Mouse (Mus musculus) hindbrain, embryonic 15.5 days (tissue): ENCODE results near the gene Onecut1. TPM values are rescaled to one million over a fixed set of nuclear protein-coding genes. Genes with fewer than 3 reads are reported as not detected.

Experiments used
- ATAC-seq: fragments of 200-750 bp; cut with Nextera tagmentation; 2 replicates; pipeline ENCODE4 v1.8.0; 2017; ENCODE audit warnings: low read depth, moderate number of reproducible peaks, moderate TSS enrichment; ENCODE audit not compliant: low FRiP score
- H3K27ac ChIP-seq: fragments of 300-500 bp; sonication (generic); replicated peaks from 2 replicates; pipeline ENCODE4 v1.5.1; 2015; ENCODE audit warnings: mild to moderate bottlenecking, inconsistent platforms
- H3K27me3 ChIP-seq: fragments of 300-500 bp; sonication (generic); 2 replicates; pipeline ENCODE4 v1.6.1; 2015; ENCODE audit warnings: control low read depth, inconsistent platforms
- H3K36me3 ChIP-seq: fragments of 300-500 bp; sonication (generic); 2 replicates; pipeline ENCODE4 v1.6.1; 2015; ENCODE audit warnings: control low read depth, inconsistent platforms
- H3K4me1 ChIP-seq: fragments of 300-500 bp; sonication (generic); replicated peaks from 2 replicates; pipeline ENCODE4 v1.6.1; 2015; ENCODE audit warnings: control low read depth, inconsistent platforms
- H3K4me2 ChIP-seq: fragments of 300-500 bp; sonication (generic); 2 replicates; pipeline ENCODE4 v1.6.1; 2015; ENCODE audit warnings: moderate library complexity, mild to moderate bottlenecking, inconsistent platforms
- H3K4me3 ChIP-seq: fragments of 300-500 bp; sonication (generic); 2 replicates; pipeline ENCODE4 v1.5.1; 2015; ENCODE audit warnings: mild to moderate bottlenecking, inconsistent platforms
- H3K9ac ChIP-seq: fragments of 300-500 bp; sonication (generic); 2 replicates; pipeline ENCODE4 v1.6.1; 2015; ENCODE audit warnings: inconsistent platforms
- H3K9me3 ChIP-seq: fragments of 300-500 bp; sonication (generic); 2 replicates; pipeline ENCODE4 v1.6.1; 2016; ENCODE audit warnings: control low read depth, inconsistent platforms
- WGBS: fragments of 180-500 bp; shearing (Covaris S2); methylation state at CpG from one replicate; pipeline ENCODE4 v1.1.7; 2015; 5-methylcytosine and 5-hydroxymethylcytosine counted together
- polyA plus RNA-seq: library from polyadenylated mRNA; unstranded; fragments of >200 nt; fragmentation: Nextera tagmentation; extraction: Ambion mirVana; gene quantifications from 2 replicates; pipeline ENCODE4 v1.2.1, GENCODE M21; 2015

The Onecut1 gene
- polyA plus RNA-seq, 1 experiment from 2014 or later, result 4.2 TPM

- Histone ChIP-seq H3K36me3 (no peaks in the 10 kb centered on the region), H3K9ac (no peak overlapping the region), H3K4me2 (no peak overlapping the region), H3K9me3 (no peaks in the 10 kb centered on the region), H3K27me3 (no peaks in the 10 kb centered on the region), H3K4me1 (no peaks in the 10 kb centered on the region), H3K27ac (no peak overlapping the region), H3K4me3 (no peak overlapping the region)
- no peak for ATAC-seq
- WGBS, result 98% methylated on average over 2 of the region's 2 CpGs
Measured at GRCm38 (mm10) chr9:74900141-74900540, 38.4 kb downstream of the Onecut1 start.

- no peaks in the 10 kb centered on the region for H3K4me1 ChIP-seq
- no peaks in the 10 kb centered on the region for H3K27me3 ChIP-seq
- no peak overlapping the region for H3K4me2 ChIP-seq
- H3K9me3 ChIP-seq, result no peaks in the 10 kb centered on the region
- H3K27ac ChIP-seq, result no peak overlapping the region
- 20% methylated on average over 7 of the region's 7 CpGs for WGBS
- ATAC-seq, result peak; percentile 70
- H3K4me3 ChIP-seq, result no peak overlapping the region
- H3K36me3 ChIP-seq, result no peaks in the 10 kb centered on the region
- no peak overlapping the region for H3K9ac ChIP-seq
Measured at GRCm38 (mm10) chr9:74904866-74905508, 43.3 kb downstream of the Onecut1 start.

DNA sequence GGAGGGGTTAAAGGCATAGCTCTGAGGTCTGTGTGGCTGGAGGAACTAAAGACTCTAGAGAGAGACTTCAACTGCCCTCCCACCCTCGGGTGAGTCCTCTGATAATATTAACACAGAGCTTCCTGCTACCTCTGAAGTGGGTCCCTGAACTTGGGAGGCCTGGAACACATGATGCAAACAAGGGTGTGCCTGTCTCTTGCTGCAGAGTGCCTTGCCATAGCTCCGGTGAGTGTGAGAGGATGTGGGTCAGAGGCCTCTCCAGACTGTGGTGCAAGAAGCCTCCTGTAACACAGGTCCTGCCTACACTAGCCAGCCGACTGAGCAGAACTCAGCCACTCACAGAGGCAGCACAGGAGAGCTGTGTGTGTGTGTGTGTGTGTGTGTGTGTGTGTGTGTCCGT is 45.2 kb downstream of the Onecut1 start:
- ATAC-seq, result no peak

DNA sequence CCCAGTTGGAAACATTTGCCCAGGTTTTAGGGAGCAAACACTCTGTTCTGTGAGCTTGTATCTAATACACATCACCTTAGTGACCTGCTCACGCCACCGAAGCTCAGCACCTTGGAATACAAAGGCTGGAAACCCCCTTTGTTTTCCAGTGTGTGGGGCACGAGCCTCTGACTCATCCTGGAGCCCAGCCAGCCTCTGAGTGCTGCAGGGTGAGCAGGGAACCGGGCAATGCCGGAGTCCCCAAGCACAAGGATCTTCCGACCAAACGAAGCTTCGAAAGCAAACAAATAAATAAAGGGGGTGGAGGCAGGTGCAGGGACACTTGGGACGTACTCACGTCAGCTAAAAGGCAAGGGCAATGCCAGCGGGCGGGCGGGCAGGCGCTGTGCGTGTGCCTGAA is 47.5 kb downstream of the Onecut1 start:
- no peak for ATAC-seq

More for the DNA sequence above, 45.2 kb downstream of the Onecut1 start:
- H3K9ac ChIP-seq, result no peak overlapping the region
- H3K4me2 ChIP-seq, result no peak overlapping the region
- no peak overlapping the region for H3K27ac ChIP-seq
- H3K4me3 ChIP-seq, result no peak overlapping the region
- H3K9me3 ChIP-seq, result no peaks in the 10 kb centered on the region
- WGBS, result 67% methylated on average over 4 of the region's 4 CpGs
- H3K36me3 ChIP-seq, result no peaks in the 10 kb centered on the region
- H3K27me3 ChIP-seq, result no peaks in the 10 kb centered on the region
- H3K4me1 ChIP-seq, result no peaks in the 10 kb centered on the region

DNA sequence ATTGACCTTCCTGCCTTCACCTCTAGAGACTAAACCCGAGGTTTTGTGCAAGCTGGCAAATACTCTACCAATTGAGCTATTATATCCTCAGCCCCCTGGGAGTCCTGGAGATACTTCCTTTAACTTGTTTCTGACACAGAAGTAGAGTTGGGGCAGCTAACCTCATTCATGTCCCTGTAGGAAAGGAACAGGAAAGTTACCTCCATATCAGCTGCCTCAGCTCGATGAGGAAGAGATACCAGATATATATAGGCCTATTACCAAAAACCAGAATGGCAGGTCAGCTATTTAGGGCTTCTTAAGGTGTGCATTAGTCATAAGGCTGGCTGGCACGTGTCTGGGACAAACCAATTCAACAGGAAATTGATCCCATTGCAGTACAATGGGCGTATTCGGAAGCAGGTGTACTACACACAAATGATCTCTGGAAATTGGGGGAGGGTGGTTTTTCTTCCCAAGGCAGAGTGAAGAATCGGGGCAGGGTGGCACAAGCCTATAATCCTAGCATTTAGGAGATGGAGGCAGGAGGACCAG is 48.6 kb downstream of the Onecut1 start:
- no peak for ATAC-seq
- no peaks in the 10 kb centered on the region for H3K36me3 ChIP-seq
- WGBS, result 86% methylated on average over 6 of the region's 6 CpGs
- H3K4me3 ChIP-seq, result no peak overlapping the region
- H3K4me2 ChIP-seq, result no peak overlapping the region
- H3K9me3 ChIP-seq, result no peaks in the 10 kb centered on the region
- no peaks in the 10 kb centered on the region for H3K27me3 ChIP-seq
- H3K27ac ChIP-seq, result no peak overlapping the region
- H3K9ac ChIP-seq, result no peak overlapping the region
- no peaks in the 10 kb centered on the region for H3K4me1 ChIP-seq

More for the DNA sequence above, 47.5 kb downstream of the Onecut1 start:
- no peak overlapping the region for H3K27ac ChIP-seq
- no peaks in the 10 kb centered on the region for H3K36me3 ChIP-seq
- 64% methylated on average over 15 of the region's 15 CpGs for WGBS
- no peak overlapping the region for H3K4me2 ChIP-seq
- H3K4me1 ChIP-seq, result no peaks in the 10 kb centered on the region
- no peak overlapping the region for H3K4me3 ChIP-seq
- H3K9ac ChIP-seq, result no peak overlapping the region
- H3K9me3 ChIP-seq, result no peaks in the 10 kb centered on the region
- no peaks in the 10 kb centered on the region for H3K27me3 ChIP-seq

- no peak for ATAC-seq
- WGBS, result 82% methylated on average over 4 of the region's 4 CpGs
- Histone ChIP-seq H3K36me3 (no peaks in the 10 kb centered on the region), H3K27ac (no peak overlapping the region), H3K9me3 (no peaks in the 10 kb centered on the region), H3K4me3 (no peak overlapping the region), H3K27me3 (no peaks in the 10 kb centered on the region), H3K4me1 (no peaks in the 10 kb centered on the region), H3K4me2 (no peak overlapping the region), H3K9ac (no peak overlapping the region)
Measured at GRCm38 (mm10) chr9:74911430-74911829, 49.7 kb downstream of the Onecut1 start.

DNA sequence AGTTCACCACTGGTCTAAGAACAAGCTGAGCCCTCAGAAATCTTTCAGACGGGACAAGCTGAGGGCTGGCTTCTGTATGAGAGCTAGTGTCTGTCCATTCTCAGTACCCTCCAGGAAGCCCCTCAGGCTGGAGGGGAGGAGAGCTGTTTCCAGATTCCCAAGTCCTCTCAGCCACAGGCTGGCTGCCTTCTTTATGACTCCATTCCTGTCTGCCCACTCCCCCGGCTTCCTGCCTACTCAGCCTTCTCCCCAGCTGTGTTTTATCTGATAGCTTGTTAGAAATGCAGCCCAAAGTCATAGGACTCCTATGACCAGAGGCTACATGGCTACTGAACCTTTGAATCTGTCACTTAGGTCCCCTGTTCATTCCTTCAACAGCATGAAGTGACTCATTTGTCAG is 50.2 kb downstream of the Onecut1 start:
- Histone ChIP-seq H3K4me2 (no peak overlapping the region), H3K9me3 (no peaks in the 10 kb centered on the region), H3K9ac (no peak overlapping the region), H3K27me3 (no peaks in the 10 kb centered on the region), H3K27ac (no peak overlapping the region), H3K4me1 (no peaks in the 10 kb centered on the region), H3K4me3 (no peak overlapping the region), H3K36me3 (no peaks in the 10 kb centered on the region)
- ATAC-seq, result no peak
- WGBS, result 53% methylated on average over 2 of the region's 2 CpGs

DNA sequence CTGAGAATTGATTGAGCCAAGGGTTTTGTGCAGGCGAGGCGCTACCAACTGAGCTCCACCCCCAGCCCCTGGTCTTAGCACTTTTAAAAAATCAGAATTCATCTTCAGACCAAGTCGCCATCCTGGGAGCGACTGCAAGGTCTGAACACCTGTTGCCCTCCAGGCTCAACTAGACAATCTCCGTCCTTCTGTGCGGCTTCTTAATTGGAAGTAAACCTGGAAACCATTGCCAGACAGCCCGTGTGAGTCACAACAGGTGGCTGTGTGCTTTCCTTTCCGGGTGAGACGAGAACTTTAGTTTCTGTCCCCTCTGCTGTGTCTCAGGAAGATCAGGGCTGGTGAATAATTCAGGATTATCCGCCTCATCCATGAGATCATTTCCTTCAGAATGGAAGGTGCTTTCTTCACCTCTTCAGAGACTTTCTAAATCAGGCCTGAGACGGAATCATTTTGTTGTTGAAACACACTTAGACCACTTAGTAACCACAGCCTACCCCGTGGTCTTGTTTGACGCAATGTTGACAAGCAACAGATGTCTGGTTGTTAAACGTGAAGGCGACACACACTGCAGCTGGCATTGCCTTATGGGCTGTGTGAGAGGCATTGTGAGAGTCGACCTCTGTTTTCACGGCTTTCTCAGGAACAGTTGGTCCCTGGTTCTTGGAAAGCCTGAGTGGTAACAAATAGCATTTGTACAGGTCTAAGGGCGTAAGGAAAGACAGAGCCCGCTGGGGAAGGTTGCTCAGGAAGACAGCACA is 51.1 kb downstream of the Onecut1 start:
- Histone ChIP-seq H3K27me3 (no peaks in the 10 kb centered on the region), H3K27ac (no peak overlapping the region), H3K4me1 (no peaks in the 10 kb centered on the region), H3K9me3 (no peaks in the 10 kb centered on the region), H3K9ac (no peak overlapping the region), H3K36me3 (no peaks in the 10 kb centered on the region), H3K4me3 (no peak overlapping the region), H3K4me2 (no peak overlapping the region)
- WGBS, result 64% methylated on average over 19 of the region's 19 CpGs
- no peak for ATAC-seq

DNA sequence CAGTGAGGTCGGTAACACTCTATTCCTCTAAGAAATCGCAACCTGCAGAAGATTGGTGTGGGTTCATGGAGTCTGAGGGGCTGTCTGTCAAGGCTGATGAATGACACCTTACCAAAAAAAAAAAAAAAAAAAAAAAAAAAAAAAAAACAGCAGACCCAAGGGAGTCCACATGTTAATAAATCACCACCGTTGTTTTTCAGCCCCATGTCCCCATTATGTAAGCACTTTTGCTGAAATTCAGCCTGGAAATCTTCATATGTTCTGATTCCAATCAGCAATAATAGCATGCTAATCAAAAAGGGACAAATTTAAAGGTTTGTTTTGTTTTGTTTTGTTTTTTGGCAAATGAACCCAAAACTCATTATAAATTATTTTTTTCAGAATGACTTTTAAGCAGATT is 53.9 kb downstream of the Onecut1 start:
- WGBS, result 82% methylated on average over 3 of the region's 3 CpGs
- H3K4me2 ChIP-seq, result no peak overlapping the region
- no peak overlapping the region for H3K4me3 ChIP-seq
- H3K9ac ChIP-seq, result no peak overlapping the region
- no peak for ATAC-seq
- no peak overlapping the region for H3K27ac ChIP-seq
- no peaks in the 10 kb centered on the region for H3K4me1 ChIP-seq
- no peaks in the 10 kb centered on the region for H3K36me3 ChIP-seq
- no peaks in the 10 kb centered on the region for H3K27me3 ChIP-seq
- H3K9me3 ChIP-seq, result no peaks in the 10 kb centered on the region

DNA sequence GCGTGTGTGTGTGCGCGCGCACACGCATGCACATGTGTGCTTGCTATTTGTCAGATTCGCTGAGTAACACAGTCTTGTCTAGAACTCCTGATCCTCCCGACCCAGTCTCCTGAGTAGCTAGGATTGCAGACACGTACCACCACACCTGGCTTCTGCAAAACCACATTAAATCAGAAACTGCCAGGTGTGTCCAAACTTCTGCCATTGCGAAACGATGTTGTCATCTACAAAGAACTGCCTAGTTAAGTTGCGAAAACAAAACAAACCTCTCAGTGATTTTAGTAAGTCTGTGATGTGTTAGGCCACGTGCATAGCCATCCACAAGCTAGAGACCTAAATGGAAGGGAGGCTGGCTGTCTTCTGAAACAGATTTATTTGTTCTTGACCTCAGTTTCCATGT is 58.7 kb downstream of the Onecut1 start:
- no peaks in the 10 kb centered on the region for H3K9me3 ChIP-seq
- no peaks in the 10 kb centered on the region for H3K36me3 ChIP-seq
- H3K27me3 ChIP-seq, result no peaks in the 10 kb centered on the region
- H3K4me3 ChIP-seq, result no peak overlapping the region
- peaks cover 9% of the 10 kb centered on the region for H3K4me1 ChIP-seq
- H3K4me2 ChIP-seq, result no peak overlapping the region
- no peak overlapping the region for H3K27ac ChIP-seq
- H3K9ac ChIP-seq, result no peak overlapping the region
- WGBS, result 96% methylated on average over 12 of the region's 12 CpGs
- ATAC-seq, result no peak

GRCm38 (mm10) chr9:74921422-74921821 is 59.7 kb downstream of the Onecut1 start:
- Histone ChIP-seq H3K27me3 (no peaks in the 10 kb centered on the region), H3K9ac (no peak overlapping the region), H3K4me2 (no peak overlapping the region), H3K9me3 (no peaks in the 10 kb centered on the region), H3K27ac (no peak overlapping the region), H3K4me1 (peaks cover 11% of the 10 kb centered on the region), H3K36me3 (no peaks in the 10 kb centered on the region), H3K4me3 (no peak overlapping the region)
- ATAC-seq, result no peak
- WGBS, result 62% methylated on average over 1 of the region's 1 CpGs

DNA sequence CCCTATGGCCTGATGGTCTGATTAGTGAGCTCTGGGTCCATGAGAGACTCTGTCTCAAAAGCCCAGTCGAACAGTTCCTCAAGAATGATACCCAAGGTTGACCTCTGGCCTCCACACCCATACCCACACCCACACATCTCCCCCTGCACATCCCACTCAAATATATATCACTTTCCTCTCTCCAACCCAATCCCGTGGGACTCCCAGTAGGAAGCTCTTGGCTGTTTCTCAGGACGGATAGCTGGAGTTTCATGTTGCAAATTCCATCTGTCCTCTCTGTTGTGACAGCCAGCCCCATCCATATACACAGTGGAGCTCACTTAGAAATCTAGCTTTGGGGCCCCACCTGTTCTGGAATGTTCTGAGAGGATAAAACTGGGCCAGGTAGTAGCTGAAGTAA is 61.2 kb downstream of the Onecut1 start:
- Histone ChIP-seq H3K4me2 (no peak overlapping the region), H3K9me3 (no peaks in the 10 kb centered on the region), H3K4me3 (no peak overlapping the region), H3K36me3 (no peaks in the 10 kb centered on the region), H3K4me1 (peaks cover 11% of the 10 kb centered on the region), H3K9ac (no peak overlapping the region), H3K27me3 (no peaks in the 10 kb centered on the region), H3K27ac (no peak overlapping the region)
- ATAC-seq, result no peak
- 63% methylated on average over 3 of the region's 3 CpGs for WGBS
